Mouse (Mus musculus) lung, postnatal 0 days (tissue): ENCODE measurements around the gene Gnb4.

Experiments used
- CTCF ChIP-seq: IDR thresholded peaks from 2 replicates; pipeline ENCODE4 v1.5.1; 2016; ENCODE audit warnings: antibody characterized with exemption, mild to moderate bottlenecking
- EP300 ChIP-seq: IDR thresholded peaks from 2 replicates; pipeline ENCODE4 v1.6.1; 2016; ENCODE audit warnings: antibody characterized with exemption, mild to moderate bottlenecking, control low read depth

DNA sequence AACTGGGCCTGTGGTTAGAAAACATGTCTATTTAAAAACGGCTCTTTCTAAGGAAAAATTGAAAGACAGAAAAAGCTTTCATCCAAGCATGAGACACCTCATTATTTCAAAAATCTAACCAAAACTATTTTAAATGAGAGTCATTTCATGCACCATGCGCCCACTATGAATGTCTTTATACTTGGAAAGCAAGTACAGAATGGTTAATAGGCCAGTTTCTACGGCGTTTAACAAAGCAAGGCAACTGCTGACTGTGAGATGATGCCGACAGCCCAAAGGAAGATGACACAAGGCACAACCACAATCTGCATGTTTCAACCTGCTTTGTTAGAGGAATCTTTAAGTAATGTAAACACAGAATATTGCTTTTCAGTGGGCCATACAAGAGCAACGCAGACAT, 25.7 kb upstream of the Gnb4 start:
- TF ChIP-seq CTCF (no peak), EP300 (no peak)
